Mouse (Mus musculus): ENCODE measurements at regions not wholly inside any gene's neighbourhood (a gene's known extent, or its start where the extent isn't known, plus 50 kb on each side); places are given as distances from the start of the nearest gene placed in this dataset.

- Histone ChIP-seq H3K9ac (ENCODE audit: insufficient read depth, low read depth, low read length, poor library complexity, severe bottlenecking) (no peak overlapping the region), H3K27ac (ENCODE audit: insufficient read depth, low read depth, low read length, poor library complexity, severe bottlenecking) (no peak overlapping the region), H3K36me3 (ENCODE audit: control insufficient read depth, insufficient read depth, low read length, poor library complexity, severe bottlenecking) (no peaks in the 10 kb centered on the region), H3K9me3 (ENCODE audit: control insufficient read depth, insufficient read depth, low read depth, low read length) (no peaks in the 10 kb centered on the region), H3K4me1 (ENCODE audit: control insufficient read depth in 2 of 2, insufficient read depth in 2 of 2, low read length in 2 of 2, poor library complexity in 1 of 2) (no peaks in the 10 kb centered on the region), H3K4me3 (ENCODE audit: insufficient read depth in 1 of 2, low read depth in 1 of 2, low read length in 2 of 2, poor library complexity in 1 of 2, severe bottlenecking in 1 of 2) (no peak overlapping the region)
- TF ChIP-seq HCFC1 (IDR thresholded peaks at IDR 0.05; ENCODE audit: borderline replicate concordance, insufficient read depth, low read length) (no peak), CHD2 (IDR thresholded peaks at IDR 0.05; ENCODE audit: low read depth, low read length) (no peak), ZC3H11A (IDR thresholded peaks at IDR 0.05; ENCODE audit: borderline replicate concordance, low read depth, low read length) (no peak), ZNF384 (IDR thresholded peaks at IDR 0.05; ENCODE audit: low read depth, low read length) (no peak), MAFK (IDR thresholded peaks at IDR 0.05; ENCODE audit: insufficient read depth, low read depth, low read length) (no peak)
- in situ Hi-C loops (cut with MboI; ENCODE audit: low sequenced_read_pairs in 2 of 2, unreplicated experiment in 2 of 2), result no loop called here
- no peak for DNase-seq (ENCODE audit: low read depth, low spot score)
Observed at GRCm38 (mm10) chr13:90358149-90358548, 268.7 kb upstream of the Xrcc4 start.

- H3K4me3 ChIP-seq (ENCODE audit: insufficient read depth in 1 of 2, low read depth in 1 of 2, low read length in 2 of 2, poor library complexity in 1 of 2, severe bottlenecking in 1 of 2), result no peak overlapping the region
- no peak overlapping the region for H3K27ac ChIP-seq (ENCODE audit: insufficient read depth, low read depth, low read length, poor library complexity, severe bottlenecking)
- no peaks in the 10 kb centered on the region for H3K9me3 ChIP-seq (ENCODE audit: control insufficient read depth, insufficient read depth, low read depth, low read length)
- no peak for TF ChIP-seq MAFK (IDR thresholded peaks at IDR 0.05; ENCODE audit: insufficient read depth, low read depth, low read length)
- no peaks in the 10 kb centered on the region for H3K36me3 ChIP-seq (ENCODE audit: control insufficient read depth, insufficient read depth, low read length, poor library complexity, severe bottlenecking)
- H3K4me1 ChIP-seq (ENCODE audit: control insufficient read depth in 2 of 2, insufficient read depth in 2 of 2, low read length in 2 of 2, poor library complexity in 1 of 2), result no peaks in the 10 kb centered on the region
- no peak for DNase-seq (ENCODE audit: low read depth, low spot score)
- H3K9ac ChIP-seq (ENCODE audit: insufficient read depth, low read depth, low read length, poor library complexity, severe bottlenecking), result no peak overlapping the region
- in situ Hi-C loops (cut with MboI; ENCODE audit: low sequenced_read_pairs in 2 of 2, unreplicated experiment in 2 of 2), result no loop called here
Observed at GRCm38 (mm10) chr13:90355602-90356001, 266.2 kb upstream of the Xrcc4 start.

- in situ Hi-C loops (cut with MboI; ENCODE audit: low sequenced_read_pairs in 2 of 2, unreplicated experiment in 2 of 2), result no loop called here
- DNase-seq (ENCODE audit: low read depth, low spot score), result no peak
- H3K9ac ChIP-seq (ENCODE audit: insufficient read depth, low read depth, low read length, poor library complexity, severe bottlenecking), result no peak overlapping the region
- H3K4me3 ChIP-seq (ENCODE audit: insufficient read depth in 1 of 2, low read depth in 1 of 2, low read length in 2 of 2, poor library complexity in 1 of 2, severe bottlenecking in 1 of 2), result no peak overlapping the region
- H3K4me1 ChIP-seq (ENCODE audit: control insufficient read depth in 2 of 2, insufficient read depth in 2 of 2, low read length in 2 of 2, poor library complexity in 1 of 2), result no peaks in the 10 kb centered on the region
- H3K9me3 ChIP-seq (ENCODE audit: control insufficient read depth, insufficient read depth, low read depth, low read length), result no peaks in the 10 kb centered on the region
- no peak overlapping the region for H3K27ac ChIP-seq (ENCODE audit: insufficient read depth, low read depth, low read length, poor library complexity, severe bottlenecking)
- H3K36me3 ChIP-seq (ENCODE audit: control insufficient read depth, insufficient read depth, low read length, poor library complexity, severe bottlenecking), result no peaks in the 10 kb centered on the region
- TF ChIP-seq HCFC1 (IDR thresholded peaks at IDR 0.05; ENCODE audit: borderline replicate concordance, insufficient read depth, low read length), result no peak
Observed at GRCm38 (mm10) chr13:90342823-90343222, 253.4 kb upstream of the Xrcc4 start.

- DNase-seq (ENCODE audit: low read depth, low spot score), result no peak
- in situ Hi-C loops (cut with MboI; ENCODE audit: low sequenced_read_pairs in 2 of 2, unreplicated experiment in 2 of 2), result no loop called here
- no peak overlapping the region for H3K27ac ChIP-seq (ENCODE audit: insufficient read depth, low read depth, low read length, poor library complexity, severe bottlenecking)
- no peaks in the 10 kb centered on the region for H3K9me3 ChIP-seq (ENCODE audit: control insufficient read depth, insufficient read depth, low read depth, low read length)
- no peaks in the 10 kb centered on the region for H3K36me3 ChIP-seq (ENCODE audit: control insufficient read depth, insufficient read depth, low read length, poor library complexity, severe bottlenecking)
- no peaks in the 10 kb centered on the region for H3K4me1 ChIP-seq (ENCODE audit: control insufficient read depth in 2 of 2, insufficient read depth in 2 of 2, low read length in 2 of 2, poor library complexity in 1 of 2)
- H3K9ac ChIP-seq (ENCODE audit: insufficient read depth, low read depth, low read length, poor library complexity, severe bottlenecking), result no peak overlapping the region
- TF ChIP-seq HCFC1 (IDR thresholded peaks at IDR 0.05; ENCODE audit: borderline replicate concordance, insufficient read depth, low read length) (no peak), ZC3H11A (IDR thresholded peaks at IDR 0.05; ENCODE audit: borderline replicate concordance, low read depth, low read length) (no peak), MAFK (IDR thresholded peaks at IDR 0.05; ENCODE audit: insufficient read depth, low read depth, low read length) (no peak), ZNF384 (IDR thresholded peaks at IDR 0.05; ENCODE audit: low read depth, low read length) (no peak), CHD2 (IDR thresholded peaks at IDR 0.05; ENCODE audit: low read depth, low read length) (no peak)
- no peak overlapping the region for H3K4me3 ChIP-seq (ENCODE audit: insufficient read depth in 1 of 2, low read depth in 1 of 2, low read length in 2 of 2, poor library complexity in 1 of 2, severe bottlenecking in 1 of 2)
Observed at GRCm38 (mm10) chr13:90341597-90342212, 252.3 kb upstream of the Xrcc4 start.

GRCm38 (mm10) chr13:90340647-90341160 lies 251.3 kb upstream of the Xrcc4 start:
- H3K4me1 ChIP-seq (ENCODE audit: control insufficient read depth in 2 of 2, insufficient read depth in 2 of 2, low read length in 2 of 2, poor library complexity in 1 of 2), result no peaks in the 10 kb centered on the region
- no peak overlapping the region for H3K9ac ChIP-seq (ENCODE audit: insufficient read depth, low read depth, low read length, poor library complexity, severe bottlenecking)
- no peaks in the 10 kb centered on the region for H3K36me3 ChIP-seq (ENCODE audit: control insufficient read depth, insufficient read depth, low read length, poor library complexity, severe bottlenecking)
- no peak for DNase-seq (ENCODE audit: low read depth, low spot score)
- no peak overlapping the region for H3K27ac ChIP-seq (ENCODE audit: insufficient read depth, low read depth, low read length, poor library complexity, severe bottlenecking)
- in situ Hi-C loops (cut with MboI; ENCODE audit: low sequenced_read_pairs in 2 of 2, unreplicated experiment in 2 of 2), result no loop called here
- no peak overlapping the region for H3K4me3 ChIP-seq (ENCODE audit: insufficient read depth in 1 of 2, low read depth in 1 of 2, low read length in 2 of 2, poor library complexity in 1 of 2, severe bottlenecking in 1 of 2)
- TF ChIP-seq MAFK (IDR thresholded peaks at IDR 0.05; ENCODE audit: insufficient read depth, low read depth, low read length) (no peak), CHD2 (IDR thresholded peaks at IDR 0.05; ENCODE audit: low read depth, low read length) (no peak), HCFC1 (IDR thresholded peaks at IDR 0.05; ENCODE audit: borderline replicate concordance, insufficient read depth, low read length) (no peak), ZNF384 (IDR thresholded peaks at IDR 0.05; ENCODE audit: low read depth, low read length) (no peak), ZC3H11A (IDR thresholded peaks at IDR 0.05; ENCODE audit: borderline replicate concordance, low read depth, low read length) (no peak)
- no peaks in the 10 kb centered on the region for H3K9me3 ChIP-seq (ENCODE audit: control insufficient read depth, insufficient read depth, low read depth, low read length)

Data from ES-E14 (cell line).